20 mouse cellular contexts compared by ENCODE assay signal in the genomic region with DNA sequence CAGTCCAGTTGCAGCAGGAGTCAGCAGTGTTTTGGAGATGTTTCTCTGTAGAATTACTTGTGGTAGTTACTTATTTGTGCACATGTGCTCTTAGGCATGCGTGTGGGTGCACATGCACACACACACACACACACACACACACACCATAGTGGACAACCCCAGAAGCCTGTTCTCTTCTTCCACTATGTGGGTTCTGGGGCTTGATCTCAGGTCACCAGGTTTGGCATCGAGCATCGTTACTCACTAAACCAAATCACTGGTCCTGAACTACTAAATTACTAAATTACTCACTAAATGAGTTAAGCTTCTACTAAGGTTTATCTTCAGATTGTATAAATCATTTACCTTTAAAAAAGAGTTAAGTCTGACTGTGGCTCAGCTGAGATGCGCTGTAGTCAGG. TPM values are rescaled to one million over a fixed set of nuclear protein-coding genes. Genes with fewer than 3 reads are reported as not detected.
DNase-seq lines count a peak whose midpoint lies in the region; ATAC-seq and TF ChIP-seq lines count a peak whose summit lies in the region.
"Had no signal": no experiment of that assay in that cellular context is flagged by ENCODE, and none has a peak within 500 bp of the region (broad histone marks: within the 10 kb centered on the region; RNA-seq: fewer than 3 reads in every experiment).

No protein-coding gene starts in this region.

- no peaks in the 10 kb centered on the region for H3K27me3 ChIP-seq in Patski
- H3K27me3 ChIP-seq: CH12.LX; embryonic facial prominence, embryonic 15.5 days had no signal

- POLR2A ChIA-PET in Patski (lab: Charles Lee) = interaction anchor here (0.6 to 1.4 kb wide), 3 partner anchors 9 to 43 kb away, joined by 3 to 4 read pairs (median 3); no protein-coding TSS in a partner anchor

- DNase-seq in Patski (ENCODE audit: low read depth, low spot score) = no peak
- DNase-seq in kidney, adult 9 months = peak; percentile 81
- peak; percentile 21 for DNase-seq in kidney, postnatal 10 days
- peak; percentile 10 to 37 for DNase-seq in kidney, postnatal 4 days
- DNase-seq in lung, postnatal 4 days = no peak
- no peak for DNase-seq in ovary, adult 18-20 months (ENCODE audit: low spot score)
- DNase-seq in ovary, postnatal 36 days (ENCODE audit: low spot score) = no peak
- DNase-seq: adrenal gland, postnatal 10 days; cerebellum, adult 11 months; cerebellum, adult 8-10 months; cerebellum, postnatal 14 days; embryo, embryonic 11 days; gastrocnemius, adult 2 months; gastrocnemius, postnatal 25 days; heart, postnatal 10 days; heart, postnatal 4 days had no signal

- no peak for TF ChIP-seq CTCF in Patski (IDR thresholded peaks at IDR 0.05)

- peak; percentile 57 for ATAC-seq in Patski
- ATAC-seq: forebrain, embryonic 14.5 days had no signal

- CTCF ChIA-PET in Patski (lab: Charles Lee) = interaction anchor here (1.6 to 4.0 kb wide), 4 partner anchors 10 to 52 kb away, joined by 4 to 13 read pairs (median 6); no protein-coding TSS in a partner anchor

- in situ Hi-C loops in Patski (cut with MboI; ENCODE audit: low pct_unique_long_range_greater_than_20kb) = no loop called here

RNA-seq across cellular contexts. Expression of a gene that starts 9.5 kb away (rescaled TPM):
- polyA plus RNA-seq in Patski (2021) = 0.05 TPM
- polyA plus RNA-seq: erythroblast, embryonic 14.5 days had no signal

RNA-seq across cellular contexts. Expression of a gene that starts 31.7 kb away (rescaled TPM):
- 0.03 TPM for polyA plus RNA-seq in Patski (2021)
- polyA plus RNA-seq: erythroblast, embryonic 14.5 days had no signal

Comparison
In these comparisons a context has a peak if more than half of its experiments do, and no peak if none do; other contexts are left out.
1. DNase-seq: peak in kidney, adult 9 months (single experiment), kidney, postnatal 10 days (single experiment) and kidney, postnatal 4 days (2 of 2); none in Patski (single experiment), lung, postnatal 4 days (0 of 2), ovary, adult 18-20 months (single experiment) and ovary, postnatal 36 days (single experiment).